Mouse (Mus musculus) intestine, embryonic 15.5 days (tissue): ENCODE measurements around the gene Ube2cbp. TPM values are rescaled to one million over a fixed set of nuclear protein-coding genes. Genes with fewer than 3 reads are reported as not detected.

Experiments
- ATAC-seq: fragments of 200-750 bp; cut with Nextera tagmentation; 2 replicates; pipeline ENCODE4 v1.8.0; 2017; ENCODE audit warnings: moderate TSS enrichment, moderate library complexity
- H3K27ac ChIP-seq: fragments of 300-500 bp; sonication (generic); 2 replicates; pipeline ENCODE4 v1.5.1; 2015; ENCODE audit warnings: mild to moderate bottlenecking, inconsistent platforms
- H3K27me3 ChIP-seq: fragments of 300-500 bp; sonication (generic); replicated peaks from 2 replicates; pipeline ENCODE4 v1.6.1; 2015; ENCODE audit warnings: inconsistent platforms
- H3K36me3 ChIP-seq: fragments of 300-500 bp; sonication (generic); 2 replicates; pipeline ENCODE4 v1.6.1; 2015; ENCODE audit warnings: inconsistent platforms
- H3K4me1 ChIP-seq: fragments of 300-500 bp; sonication (generic); replicated peaks from 2 replicates; pipeline ENCODE4 v1.6.1; 2015; ENCODE audit warnings: inconsistent platforms
- H3K4me2 ChIP-seq: fragments of 300-500 bp; sonication (generic); replicated peaks from 2 replicates; pipeline ENCODE4 v1.6.1; 2015; ENCODE audit warnings: mild to moderate bottlenecking, inconsistent platforms
- H3K4me3 ChIP-seq: fragments of 300-500 bp; sonication (generic); replicated peaks from 2 replicates; pipeline ENCODE4 v1.5.1; 2015; ENCODE audit warnings: inconsistent platforms
- H3K9ac ChIP-seq: fragments of 300-500 bp; sonication (generic); 2 replicates; pipeline ENCODE4 v1.6.1; 2015; ENCODE audit warnings: inconsistent platforms
- H3K9me3 ChIP-seq: fragments of 300-500 bp; sonication (generic); 2 replicates; pipeline ENCODE4 v1.6.1; 2016; ENCODE audit warnings: inconsistent platforms
- WGBS: fragments of 180-500 bp; shearing (Covaris S2); methylation state at CpG from one replicate; pipeline ENCODE4 v1.1.7; 2015; 5-methylcytosine and 5-hydroxymethylcytosine counted together
- polyA plus RNA-seq: library from polyadenylated mRNA; unstranded; fragments of >200 nt; fragmentation: Nextera tagmentation; extraction: Ambion mirVana; gene quantifications from 2 replicates; pipeline ENCODE4 v1.2.1, GENCODE M21; 2015

The Ube2cbp gene
- polyA plus RNA-seq, 1 experiment from 2014 or later: 5.1 TPM

- Histone ChIP-seq H3K4me2 (no peak overlapping the region), H3K4me3 (no peak overlapping the region), H3K4me1 (no peaks in the 10 kb centered on the region), H3K36me3 (no peaks in the 10 kb centered on the region), H3K9me3 (no peaks in the 10 kb centered on the region), H3K27ac (no peak overlapping the region), H3K9ac (no peak overlapping the region), H3K27me3 (no peaks in the 10 kb centered on the region)
- WGBS: 44% methylated on average over 5 of the region's 5 CpGs
- no peak for ATAC-seq
These were observed 166.6 kb downstream of the Ube2cbp start for GRCm38 (mm10) chr9:86298131-86298530.

DNA sequence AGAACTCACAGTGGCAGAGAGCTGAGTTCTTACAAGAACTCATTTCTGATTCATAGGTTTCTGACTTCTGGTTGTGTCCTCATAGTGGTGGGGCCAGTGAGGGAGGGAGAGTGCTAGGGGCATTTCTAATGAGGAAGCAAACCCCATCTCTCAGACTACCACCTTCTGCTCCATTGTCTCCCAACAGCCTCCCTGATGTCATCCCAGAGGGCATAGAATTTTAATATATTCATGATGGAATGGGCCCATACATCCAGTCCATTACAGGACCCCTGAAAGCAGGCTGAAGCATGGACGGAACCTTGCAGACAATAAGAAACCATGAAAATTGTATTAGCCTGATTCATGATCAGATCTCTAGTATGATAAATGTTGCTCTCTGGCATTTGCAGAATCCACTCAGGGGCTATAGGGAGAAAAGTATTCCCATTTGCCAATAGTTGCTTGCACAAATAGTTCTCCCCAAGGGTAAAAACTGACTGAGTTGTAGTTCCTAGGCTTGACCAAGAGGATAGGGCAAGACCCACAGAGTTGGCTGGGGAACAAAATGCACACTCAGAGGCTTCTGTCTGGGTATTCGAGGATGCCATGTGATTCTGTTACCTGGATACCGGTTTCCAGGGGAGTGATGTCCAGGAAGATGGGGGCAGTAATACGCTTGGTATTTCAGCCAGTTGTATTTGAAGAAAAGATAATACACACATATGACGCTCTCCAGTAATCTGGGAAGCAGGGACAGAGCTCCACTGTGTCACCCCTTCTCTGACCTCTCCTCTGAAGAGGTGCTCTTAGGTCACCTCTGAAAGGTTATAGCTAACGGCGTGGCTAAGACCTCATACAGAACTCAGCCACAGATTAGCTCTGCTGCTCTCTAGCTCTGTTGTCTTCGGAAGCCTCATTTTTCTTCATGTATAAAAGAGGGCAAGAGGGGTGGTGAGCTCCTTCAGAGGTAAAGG is 167.8 kb downstream of the Ube2cbp start:
- H3K9me3 ChIP-seq: no peaks in the 10 kb centered on the region
- H3K27me3 ChIP-seq: no peaks in the 10 kb centered on the region
- WGBS: 76% methylated on average over 8 of the region's 8 CpGs
- no peak overlapping the region for H3K27ac ChIP-seq
- no peaks in the 10 kb centered on the region for H3K4me1 ChIP-seq
- no peak overlapping the region for H3K9ac ChIP-seq
- ATAC-seq: no peak
- no peak overlapping the region for H3K4me3 ChIP-seq
- H3K4me2 ChIP-seq: no peak overlapping the region
- no peaks in the 10 kb centered on the region for H3K36me3 ChIP-seq

DNA sequence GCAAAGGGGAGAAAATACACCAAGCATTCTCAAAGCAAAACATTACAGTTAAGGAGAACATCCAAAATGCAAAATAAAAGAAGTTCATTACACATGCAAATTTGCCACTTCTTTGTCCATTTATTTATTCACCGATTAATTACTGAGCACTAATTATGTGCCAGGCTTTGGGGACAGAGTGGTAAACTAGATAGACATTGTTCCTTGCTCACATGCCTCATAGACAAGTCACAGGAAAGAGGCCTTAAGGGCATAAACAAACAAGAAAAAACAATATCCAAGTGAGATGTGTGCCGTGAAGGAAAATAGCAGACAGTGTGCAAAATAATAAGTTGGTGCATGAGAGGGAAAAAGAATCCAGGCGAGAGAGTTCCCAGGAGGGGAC is 177.2 kb downstream of the Ube2cbp start:
- WGBS: 80% methylated on average over 3 of the region's 3 CpGs
- H3K36me3 ChIP-seq: no peaks in the 10 kb centered on the region
- no peak for ATAC-seq

DNA sequence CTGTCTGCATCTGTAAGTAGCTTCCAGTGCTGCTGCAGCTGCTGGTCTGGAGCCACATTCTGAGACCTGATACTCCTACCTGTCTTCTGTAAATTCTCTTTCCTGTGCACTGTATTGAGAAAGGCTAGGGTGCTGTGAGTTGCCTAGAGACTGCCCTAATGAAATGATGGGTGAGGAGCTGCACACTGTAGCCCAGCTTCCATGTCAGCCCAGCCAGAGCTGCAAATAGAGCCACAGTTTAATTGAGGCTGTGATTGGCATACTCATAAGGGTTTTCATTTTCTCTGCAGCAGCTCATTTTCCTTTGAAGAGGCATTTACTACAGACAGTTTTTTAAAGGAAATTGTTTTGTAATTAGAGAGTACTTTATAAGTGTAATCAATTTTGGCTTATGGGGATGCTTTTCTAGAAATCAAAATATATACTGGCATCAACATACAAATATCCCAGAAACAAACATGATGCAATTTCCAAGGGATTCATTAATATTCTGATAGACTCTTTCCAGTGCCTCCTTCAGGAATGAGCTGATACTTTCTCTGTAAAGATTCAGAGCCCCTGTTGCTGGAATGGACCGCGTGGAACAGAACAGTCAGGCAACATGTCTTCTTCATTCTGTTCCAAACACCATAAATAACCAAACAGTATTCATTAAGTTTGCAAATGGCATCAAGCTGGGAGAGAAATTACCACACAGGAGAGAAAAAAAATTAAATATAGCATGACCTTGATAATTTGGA is 177.8 kb downstream of the Ube2cbp start:
- Histone ChIP-seq H3K9ac (no peak overlapping the region), H3K4me3 (no peak overlapping the region), H3K4me2 (no peak overlapping the region), H3K36me3 (no peaks in the 10 kb centered on the region), H3K4me1 (no peaks in the 10 kb centered on the region), H3K27me3 (no peaks in the 10 kb centered on the region), H3K9me3 (no peaks in the 10 kb centered on the region), H3K27ac (no peak overlapping the region)
- no peak for ATAC-seq
- WGBS: 92% methylated on average over 2 of the region's 2 CpGs

More for the DNA sequence above, 177.2 kb downstream of the Ube2cbp start:
- no peak overlapping the region for H3K4me2 ChIP-seq
- no peaks in the 10 kb centered on the region for H3K27me3 ChIP-seq
- no peaks in the 10 kb centered on the region for H3K9me3 ChIP-seq
- no peaks in the 10 kb centered on the region for H3K4me1 ChIP-seq
- H3K27ac ChIP-seq: no peak overlapping the region
- no peak overlapping the region for H3K9ac ChIP-seq
- H3K4me3 ChIP-seq: no peak overlapping the region

GRCm38 (mm10) chr9:86282555-86282954 is 182.2 kb downstream of the Ube2cbp start:
- Histone ChIP-seq H3K9me3 (no peaks in the 10 kb centered on the region), H3K9ac (no peak overlapping the region), H3K27ac (no peak overlapping the region), H3K36me3 (no peaks in the 10 kb centered on the region), H3K27me3 (no peaks in the 10 kb centered on the region), H3K4me3 (no peak overlapping the region), H3K4me1 (no peaks in the 10 kb centered on the region), H3K4me2 (no peak overlapping the region)
- ATAC-seq: no peak
- WGBS: 49% methylated on average over 5 of the region's 5 CpGs

DNA sequence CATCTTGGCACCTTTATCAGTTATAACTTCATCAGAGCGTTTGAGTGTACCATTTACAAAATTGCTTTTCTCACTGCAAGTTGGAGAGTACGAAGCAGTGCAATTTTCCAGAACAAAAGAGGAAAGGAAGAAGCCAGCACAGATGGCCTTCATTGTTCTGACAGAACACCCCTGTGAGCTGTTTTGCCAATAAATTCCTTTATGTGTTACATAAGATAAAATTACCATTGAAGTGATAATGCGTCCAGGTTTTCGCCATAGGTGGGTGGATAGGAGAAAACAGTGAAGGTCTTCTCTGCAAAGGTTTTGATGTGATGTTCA is 183.6 kb downstream of the Ube2cbp start:
- H3K27me3 ChIP-seq: no peaks in the 10 kb centered on the region
- H3K9me3 ChIP-seq: no peaks in the 10 kb centered on the region
- ATAC-seq: no peak
- no peak overlapping the region for H3K27ac ChIP-seq
- no peak overlapping the region for H3K9ac ChIP-seq
- 75% methylated on average over 4 of the region's 4 CpGs for WGBS
- no peaks in the 10 kb centered on the region for H3K36me3 ChIP-seq
- no peaks in the 10 kb centered on the region for H3K4me1 ChIP-seq
- no peak overlapping the region for H3K4me3 ChIP-seq
- H3K4me2 ChIP-seq: no peak overlapping the region

DNA sequence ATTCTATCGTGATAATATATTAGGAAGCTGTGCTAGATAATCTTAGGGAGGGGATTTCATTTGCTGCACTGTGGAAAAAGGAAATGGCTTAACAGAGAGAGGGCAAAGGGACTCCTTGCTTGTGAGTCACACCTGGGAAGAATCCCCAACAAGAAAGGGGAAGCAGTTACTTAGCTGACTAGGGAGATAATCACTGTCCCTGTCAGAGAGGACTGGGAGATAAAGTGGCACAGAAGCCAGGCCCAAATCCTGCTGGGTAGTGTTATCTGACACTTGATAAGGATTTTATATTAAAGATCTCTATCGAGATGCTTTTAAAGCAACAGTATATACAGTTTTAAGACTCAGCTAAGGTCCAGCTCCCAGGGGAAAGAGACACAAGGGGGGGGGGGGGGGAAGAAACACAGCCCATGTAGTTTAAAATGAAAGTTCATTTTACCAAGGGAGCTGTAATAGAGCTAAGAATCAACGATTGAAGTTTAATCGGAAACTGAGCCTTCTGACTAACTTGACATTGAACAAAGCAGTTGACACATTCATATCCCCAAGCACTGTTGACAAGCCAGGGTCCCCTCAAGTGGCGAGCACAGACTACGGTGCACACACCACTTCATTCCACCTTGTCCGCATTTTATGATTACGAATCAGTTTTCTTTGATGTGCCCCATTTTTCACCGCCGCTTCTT is 184.1 kb downstream of the Ube2cbp start:
- Histone ChIP-seq H3K36me3 (no peaks in the 10 kb centered on the region), H3K4me2 (no peak overlapping the region), H3K4me3 (no peak overlapping the region), H3K27me3 (no peaks in the 10 kb centered on the region), H3K27ac (no peak overlapping the region), H3K4me1 (no peaks in the 10 kb centered on the region), H3K9ac (no peak overlapping the region), H3K9me3 (no peaks in the 10 kb centered on the region)
- no peak for ATAC-seq
- 81% methylated on average over 10 of the region's 10 CpGs for WGBS

GRCm38 (mm10) chr9:86269541-86269940 is 195.2 kb downstream of the Ube2cbp start:
- no peaks in the 10 kb centered on the region for H3K4me1 ChIP-seq
- H3K4me2 ChIP-seq: no peak overlapping the region
- no peak overlapping the region for H3K4me3 ChIP-seq
- H3K9me3 ChIP-seq: no peaks in the 10 kb centered on the region
- ATAC-seq: no peak
- H3K27ac ChIP-seq: no peak overlapping the region
- H3K36me3 ChIP-seq: no peaks in the 10 kb centered on the region
- H3K27me3 ChIP-seq: no peaks in the 10 kb centered on the region
- no peak overlapping the region for H3K9ac ChIP-seq
- 77% methylated on average over 5 of the region's 5 CpGs for WGBS

- Histone ChIP-seq H3K4me3 (no peak overlapping the region), H3K27me3 (no peaks in the 10 kb centered on the region), H3K9ac (no peak overlapping the region), H3K4me2 (no peak overlapping the region), H3K36me3 (no peaks in the 10 kb centered on the region), H3K9me3 (no peaks in the 10 kb centered on the region), H3K27ac (no peak overlapping the region), H3K4me1 (no peaks in the 10 kb centered on the region)
- no peak for ATAC-seq
- 36% methylated on average over 2 of the region's 2 CpGs for WGBS
These were observed 198.1 kb downstream of the Ube2cbp start for GRCm38 (mm10) chr9:86266658-86267057.

Other genes starting within 250 kb of the Ube2cbp start
- 11.0 and 12.0 TPM in 2 replicates for gene Dop1a, start 2.2 kb upstream of the Ube2cbp start, polyA plus RNA-seq
- 40.6 and 42.4 TPM in 2 replicates for gene Pgm3, start 106.9 kb upstream of the Ube2cbp start, polyA plus RNA-seq
- gene Rwdd2a, start 107.0 kb upstream of the Ube2cbp start, polyA plus RNA-seq: 2.7 and 2.9 TPM in 2 replicates
- gene Me1, start 231.0 kb upstream of the Ube2cbp start, polyA plus RNA-seq: 21.2 and 22.9 TPM in 2 replicates